Mouse (Mus musculus): ENCODE data around the gene Prim2. TPM values are rescaled to one million over a fixed set of nuclear protein-coding genes. Genes with fewer than 3 reads are reported as not detected.
A peak's percentile ranks its signal among the peaks of the same experiment; 100 is the strongest.

The Prim2 gene
- total and polyA plus RNA-seq, 2 experiments from 2014 or later = 18.6 to 19.0 TPM

DNA sequence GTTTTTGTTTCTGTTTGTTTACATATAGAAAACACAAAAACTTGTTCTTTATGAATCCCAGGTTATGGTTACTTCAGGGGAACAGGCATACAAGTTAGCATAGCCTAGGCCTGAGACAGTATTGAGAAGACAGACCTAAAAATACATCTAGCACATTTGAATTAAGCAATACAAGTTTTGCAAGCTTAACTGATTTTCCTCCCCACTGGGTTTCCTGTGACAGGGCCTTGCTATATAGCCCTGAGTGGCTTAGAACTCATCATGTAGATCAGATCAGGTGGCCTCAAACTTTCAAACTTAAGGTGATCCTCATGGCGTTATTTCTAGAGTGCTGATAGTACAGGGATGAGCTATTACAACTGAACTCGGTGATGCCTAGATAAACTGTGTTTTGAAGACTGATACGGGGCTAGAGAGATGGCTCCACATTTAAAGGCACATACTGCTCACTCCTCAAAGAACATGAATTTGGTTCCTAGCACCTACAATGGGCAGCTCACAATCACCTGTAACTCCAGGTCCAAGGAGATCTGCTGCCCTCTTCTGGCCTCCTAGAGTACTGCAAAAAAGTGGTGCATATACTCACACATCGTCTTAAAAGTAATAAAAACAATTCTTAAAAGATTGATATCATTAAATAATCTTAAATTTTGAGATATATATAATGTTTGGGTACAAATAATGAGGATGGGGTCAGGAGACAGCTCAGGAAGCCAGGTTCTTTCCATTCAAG is 133.2 kb downstream of the Prim2 start:
- Histone ChIP-seq H3K27me3 (ENCODE audit: insufficient read depth, low read length) (no peaks in the 10 kb centered on the region), H3K4me2 (ENCODE audit: low read depth, low read length) (no peak overlapping the region), H3K4me3 (ENCODE audit: low read length) (no peak overlapping the region), H3K27ac (no peak overlapping the region), H3K4me1 (ENCODE audit: insufficient read depth, low read length) (0 out of 2 replicates have a peak, but pooled peaks cover 1% of the 10 kb centered on the region), H3K9ac (replicated peaks; ENCODE audit: low read length) (no peak overlapping the region), H3K36me3 (ENCODE audit: insufficient read depth, low read length) (no peaks in the 10 kb centered on the region), H3K9me3 (ENCODE audit: low read length) (no peaks in the 10 kb centered on the region)
- peak; percentile 43 for TF ChIP-seq CTCF (IDR thresholded peaks at IDR 0.05; ENCODE audit: low read depth)
- 98% methylated on average over 4 of the region's 4 CpGs for WGBS
- DNase-seq (ENCODE audit: low spot score) = no peak
- no peak for ATAC-seq

DNA sequence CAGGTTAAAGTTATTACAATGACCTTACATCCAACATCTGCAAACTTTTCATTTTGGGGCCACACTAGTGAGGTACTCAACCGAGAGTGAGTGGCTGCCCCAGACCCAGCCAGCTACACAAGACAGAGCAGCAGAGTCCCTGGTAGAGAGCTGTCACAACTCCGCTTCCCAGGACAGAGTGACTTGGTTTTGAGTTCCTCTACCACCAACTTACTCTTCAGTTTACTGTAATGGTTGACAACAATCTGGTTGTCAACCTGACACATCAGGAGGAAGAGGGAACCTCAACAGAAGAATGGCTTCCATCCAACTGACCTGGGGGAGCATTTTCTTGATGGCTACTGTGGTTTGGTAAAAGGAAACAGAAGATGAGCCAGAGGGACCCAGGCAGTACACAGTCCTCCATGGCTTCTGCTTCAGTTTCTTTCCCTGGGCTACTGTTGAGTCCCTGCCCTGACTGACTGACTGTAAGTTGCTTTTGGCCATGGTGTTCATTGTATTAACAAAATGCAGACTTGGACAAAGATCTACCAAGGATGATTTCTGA is 134.4 kb downstream of the Prim2 start:
- no peak for ATAC-seq
- WGBS = 92% methylated on average over 2 of the region's 2 CpGs
- no peak for TF ChIP-seq CTCF (IDR thresholded peaks at IDR 0.05; ENCODE audit: low read depth)

DNA sequence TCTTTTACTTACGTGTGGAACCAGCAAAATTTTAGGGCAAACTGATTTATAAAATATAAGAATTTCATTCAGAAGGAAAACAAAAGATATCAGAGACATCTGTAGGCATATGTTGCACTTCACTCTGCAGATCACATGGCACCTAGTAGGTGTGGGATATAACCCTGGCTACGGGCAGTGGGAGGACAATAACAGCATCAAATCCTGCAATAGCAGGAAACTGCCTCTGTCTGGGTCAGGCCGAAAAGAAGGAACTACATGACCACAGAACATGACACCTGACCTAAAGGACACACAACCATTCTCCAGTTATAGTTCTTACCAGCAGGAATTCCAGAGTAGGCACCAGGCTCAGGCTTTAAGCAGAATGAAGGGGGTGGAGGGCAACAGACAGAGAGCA is 137.7 kb downstream of the Prim2 start:
- Histone ChIP-seq H3K4me1 (ENCODE audit: insufficient read depth, low read length) (0 out of 2 replicates have a peak, but pooled peaks cover 5% of the 10 kb centered on the region), H3K9ac (replicated peaks; ENCODE audit: low read length) (no peak overlapping the region), H3K36me3 (ENCODE audit: insufficient read depth, low read length) (no peaks in the 10 kb centered on the region), H3K4me3 (ENCODE audit: low read length) (no peak overlapping the region), H3K27ac (no peak overlapping the region), H3K27me3 (ENCODE audit: insufficient read depth, low read length) (no peaks in the 10 kb centered on the region), H3K9me3 (ENCODE audit: low read length) (no peaks in the 10 kb centered on the region), H3K4me2 (ENCODE audit: low read depth, low read length) (no peak overlapping the region)
- no peak for ATAC-seq
- WGBS = 60% methylated on average over 3 of the region's 3 CpGs
- DNase-seq (ENCODE audit: low spot score) = no peak
- no peak for TF ChIP-seq CTCF (IDR thresholded peaks at IDR 0.05; ENCODE audit: low read depth)

More for the DNA sequence above, 134.4 kb downstream of the Prim2 start:
- Histone ChIP-seq H3K27ac (no peak overlapping the region), H3K36me3 (ENCODE audit: insufficient read depth, low read length) (no peaks in the 10 kb centered on the region), H3K4me2 (ENCODE audit: low read depth, low read length) (no peak overlapping the region), H3K9ac (replicated peaks; ENCODE audit: low read length) (no peak overlapping the region), H3K9me3 (ENCODE audit: low read length) (no peaks in the 10 kb centered on the region), H3K4me3 (ENCODE audit: low read length) (no peak overlapping the region), H3K4me1 (ENCODE audit: insufficient read depth, low read length) (0 out of 2 replicates have a peak, but pooled peaks cover 5% of the 10 kb centered on the region), H3K27me3 (ENCODE audit: insufficient read depth, low read length) (no peaks in the 10 kb centered on the region)
- no peak for DNase-seq (ENCODE audit: low spot score)

DNA sequence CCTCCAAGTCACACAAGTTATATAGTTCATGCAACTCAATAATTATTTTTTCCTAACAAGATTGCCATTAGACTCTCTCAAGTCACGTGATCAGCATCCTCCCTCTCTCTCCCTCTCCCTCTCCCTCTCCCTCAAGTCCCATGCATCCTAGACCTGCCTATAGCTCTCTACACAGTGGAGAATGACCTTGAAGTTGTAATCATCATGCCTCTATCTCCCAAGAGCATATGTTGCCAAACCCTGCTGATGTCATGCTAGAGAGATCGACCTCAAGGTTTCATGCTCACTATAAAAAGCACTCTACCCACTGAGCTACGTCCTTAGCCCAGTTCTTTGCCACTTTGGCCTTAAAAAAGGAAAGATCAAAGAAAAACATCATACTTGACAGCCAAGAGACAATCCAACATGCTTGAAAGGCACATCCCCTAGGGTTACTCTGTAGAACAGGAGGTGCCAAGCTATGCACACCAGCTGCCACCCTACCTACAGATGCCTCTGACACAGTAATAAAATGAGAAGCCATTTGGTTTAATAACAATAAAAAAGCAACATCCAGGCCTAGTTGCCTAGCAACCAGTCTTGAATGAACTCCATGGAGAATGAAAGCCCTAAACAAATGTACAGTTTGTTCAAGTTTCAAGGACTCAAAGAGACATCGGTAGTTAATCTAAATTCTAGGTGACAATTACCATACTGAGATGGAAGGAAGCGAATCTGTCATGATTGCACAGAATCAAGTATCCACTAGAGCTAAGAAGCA is 138.3 kb downstream of the Prim2 start:
- WGBS = 38% methylated on average over 5 of the region's 5 CpGs
- peak; percentile 67 for DNase-seq (ENCODE audit: low spot score)

DNA sequence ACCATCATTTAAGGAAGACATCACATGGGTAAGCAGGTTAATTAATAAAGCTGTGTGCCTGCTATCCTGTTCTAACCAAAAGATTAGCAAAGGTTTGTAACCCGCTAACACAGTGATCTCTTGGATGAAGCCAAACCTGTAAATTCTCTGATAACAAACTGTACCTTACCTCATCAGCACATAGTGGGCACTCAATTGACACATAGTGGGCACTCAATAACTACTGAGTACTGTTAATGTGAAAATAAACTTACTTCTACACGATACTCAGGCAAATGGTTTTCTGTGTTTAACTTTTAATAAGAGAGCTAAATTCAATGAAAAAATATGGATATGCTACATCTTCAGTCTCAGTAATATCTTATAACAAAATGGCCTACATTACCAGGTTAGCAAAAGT is 139.1 kb downstream of the Prim2 start:
- Histone ChIP-seq H3K9me3 (ENCODE audit: low read length) (no peaks in the 10 kb centered on the region), H3K9ac (replicated peaks; ENCODE audit: low read length) (no peak overlapping the region), H3K36me3 (ENCODE audit: insufficient read depth, low read length) (no peaks in the 10 kb centered on the region), H3K4me2 (ENCODE audit: low read depth, low read length) (no peak overlapping the region), H3K27me3 (ENCODE audit: insufficient read depth, low read length) (no peaks in the 10 kb centered on the region), H3K4me3 (ENCODE audit: low read length) (no peak overlapping the region), H3K27ac (no peak overlapping the region), H3K4me1 (ENCODE audit: insufficient read depth, low read length) (0 out of 2 replicates have a peak, but pooled peaks cover 5% of the 10 kb centered on the region)
- TF ChIP-seq CTCF (IDR thresholded peaks at IDR 0.05; ENCODE audit: low read depth) = no peak
- ATAC-seq (no peak), DNase-seq (ENCODE audit: low spot score) (no peak)
- WGBS = 97% methylated on average over 2 of the region's 2 CpGs

More for the DNA sequence above, 138.3 kb downstream of the Prim2 start:
- Histone ChIP-seq H3K9me3 (ENCODE audit: low read length) (no peaks in the 10 kb centered on the region), H3K27ac (peak overlapping the region; percentile 29; the same call in 1 of the 2 replicates), H3K9ac (replicated peaks; ENCODE audit: low read length) (no peak overlapping the region), H3K4me3 (ENCODE audit: low read length) (no peak overlapping the region), H3K4me2 (ENCODE audit: low read depth, low read length) (no peak overlapping the region), H3K27me3 (ENCODE audit: insufficient read depth, low read length) (no peaks in the 10 kb centered on the region), H3K4me1 (ENCODE audit: insufficient read depth, low read length) (0 out of 2 replicates have a peak, but pooled peaks cover 5% of the 10 kb centered on the region), H3K36me3 (ENCODE audit: insufficient read depth, low read length) (no peaks in the 10 kb centered on the region)
- ATAC-seq = peak; percentile 58
- TF ChIP-seq CTCF (IDR thresholded peaks at IDR 0.05; ENCODE audit: low read depth) = no peak

DNA sequence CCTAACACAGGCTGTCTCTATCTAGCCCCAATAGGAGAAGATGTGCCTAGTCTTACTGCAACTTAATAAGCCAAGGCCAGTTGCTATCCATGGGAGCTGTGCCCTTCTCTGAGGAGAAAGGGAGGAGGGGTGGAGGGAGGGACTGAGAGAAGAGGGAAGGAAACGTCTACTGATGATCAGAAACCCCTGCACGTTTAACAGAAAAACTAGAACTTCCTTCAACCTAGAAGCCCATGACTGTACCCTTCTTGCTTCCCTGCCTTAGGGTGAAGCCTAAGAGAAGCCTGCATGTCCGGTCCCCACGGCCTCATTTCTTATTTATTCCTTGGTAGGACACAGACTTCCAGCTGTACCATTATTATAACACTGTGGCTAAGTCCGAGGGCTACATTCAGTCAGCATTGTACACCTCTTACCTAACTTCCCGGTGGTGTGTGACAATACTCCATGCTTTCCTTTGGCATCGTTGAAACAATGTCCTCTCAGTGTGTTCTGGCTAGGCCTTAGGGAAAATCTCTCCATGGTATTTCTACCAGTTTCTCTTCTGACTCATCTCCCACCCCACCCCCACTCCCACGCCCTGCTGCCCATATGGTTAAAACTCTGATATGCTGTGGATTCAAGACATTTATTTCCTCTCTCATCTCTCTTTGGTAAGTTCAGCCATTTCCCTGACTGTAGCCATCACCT is 139.9 kb downstream of the Prim2 start:
- H3K36me3 ChIP-seq (ENCODE audit: insufficient read depth, low read length) = no peaks in the 10 kb centered on the region
- no peak for ATAC-seq

More for the DNA sequence above, 139.9 kb downstream of the Prim2 start:
- 92% methylated on average over 8 of the region's 8 CpGs for WGBS
- Histone ChIP-seq H3K27ac (no peak overlapping the region), H3K9me3 (ENCODE audit: low read length) (no peaks in the 10 kb centered on the region), H3K9ac (replicated peaks; ENCODE audit: low read length) (no peak overlapping the region), H3K4me1 (ENCODE audit: insufficient read depth, low read length) (0 out of 2 replicates have a peak, but pooled peaks cover 5% of the 10 kb centered on the region), H3K27me3 (ENCODE audit: insufficient read depth, low read length) (no peaks in the 10 kb centered on the region), H3K4me2 (ENCODE audit: low read depth, low read length) (no peak overlapping the region), H3K4me3 (ENCODE audit: low read length) (no peak overlapping the region)
- DNase-seq (ENCODE audit: low spot score) = no peak
- TF ChIP-seq CTCF (IDR thresholded peaks at IDR 0.05; ENCODE audit: low read depth) = no peak
